Mouse (Mus musculus): ENCODE results near the gene Dusp3.

GRCm38 (mm10) chr11:101964647-101965046, 22.2 kb downstream of the Dusp3 start:
- TF ChIP-seq CTCF (IDR thresholded peaks at IDR 0.05; ENCODE audit: low read depth, low read length) (no peak), POLR2A (IDR thresholded peaks at IDR 0.05; ENCODE audit: extremely low read depth, insufficient read depth, low read length) (no peak)

Data from liver, adult 2 months (tissue).